Mouse (Mus musculus) heart, adult 11 months (tissue): Measurements from ENCODE around the gene Myh3.
"Not testable (repeated sequence)": the region's sequence is repeated elsewhere in the genome, so short reads cannot be mapped to it uniquely, and the experiment has no call there.

ENCODE experiments used
- DNase-seq: peaks from one replicate; pipeline ENCODE4 v3.0.0; 2022

The Myh3 gene

GRCm38 (mm10) chr11:67078888-67079287, 788 bp downstream of the Myh3 start:
- DNase-seq: no peak

DNA sequence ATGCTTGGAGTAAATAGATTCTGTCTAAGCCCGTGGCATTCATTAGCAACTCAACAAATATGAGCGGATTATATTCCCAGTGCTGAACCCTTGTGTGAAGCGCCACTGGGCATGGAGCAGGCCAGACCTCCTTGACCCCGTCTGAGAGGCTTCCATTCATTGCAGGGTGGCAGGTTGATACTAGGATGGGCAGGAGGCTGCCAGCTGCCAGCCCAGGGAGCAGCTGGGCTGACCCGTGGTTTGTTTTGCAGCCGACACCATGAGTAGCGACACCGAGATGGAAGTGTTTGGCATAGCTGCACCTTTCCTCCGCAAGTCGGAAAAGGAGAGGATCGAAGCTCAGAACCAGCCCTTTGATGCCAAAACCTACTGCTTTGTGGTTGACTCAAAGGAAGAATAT, 1.6 kb downstream of the Myh3 start:
- DNase-seq: no peak

DNA sequence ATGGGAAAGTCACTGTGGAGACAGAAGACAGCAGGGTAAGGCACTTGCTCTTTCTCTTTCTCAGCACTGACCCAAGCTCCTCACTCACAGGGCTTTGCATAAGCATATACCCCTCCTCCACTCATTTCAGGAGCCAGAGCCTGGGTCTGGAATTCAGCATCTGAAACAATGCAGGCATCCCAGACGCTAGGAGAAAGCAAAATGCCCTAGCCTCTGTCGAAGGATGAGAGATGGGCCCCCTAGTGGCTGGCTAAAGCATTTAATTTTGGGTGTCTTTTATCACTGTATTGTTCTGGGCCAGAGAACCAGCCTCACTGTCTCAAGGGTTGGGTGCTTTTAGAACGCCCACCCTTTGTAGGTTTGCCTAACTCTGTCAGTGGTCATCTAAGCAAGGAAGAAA, 2.1 kb downstream of the Myh3 start:
- no peak for DNase-seq

- no peak for DNase-seq
Observed at GRCm38 (mm10) chr11:67081125-67081649, 3.1 kb downstream of the Myh3 start.

- DNase-seq: no peak
Observed at GRCm38 (mm10) chr11:67082188-67082587, 4.1 kb downstream of the Myh3 start.

- DNase-seq: no peak
Observed at GRCm38 (mm10) chr11:67082793-67083192, 4.7 kb downstream of the Myh3 start.

DNA sequence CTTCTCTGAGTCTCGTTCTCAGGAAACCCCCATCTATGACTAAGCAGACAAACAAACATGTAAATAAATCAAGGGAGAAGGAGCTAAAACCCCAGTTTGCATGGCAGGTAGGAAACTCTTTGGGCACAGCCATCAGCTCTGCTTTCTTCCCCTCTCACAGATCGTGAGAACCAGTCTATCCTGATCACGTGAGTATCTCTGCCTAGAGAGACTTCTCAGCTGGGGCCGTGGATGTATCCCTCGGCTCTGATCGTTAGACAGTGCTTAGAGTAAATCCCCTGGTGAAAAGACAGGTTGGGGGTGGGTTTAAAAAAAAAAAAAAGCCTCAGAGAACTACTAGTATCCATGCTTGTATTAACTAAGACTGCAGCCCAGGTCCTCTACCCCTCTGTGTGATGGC, 5.1 kb downstream of the Myh3 start:
- no peak for DNase-seq

- no peak for DNase-seq
Observed at GRCm38 (mm10) chr11:67083712-67084340, 5.7 kb downstream of the Myh3 start.

- DNase-seq: no peak
Observed at GRCm38 (mm10) chr11:67085489-67085888, 7.4 kb downstream of the Myh3 start.

DNA sequence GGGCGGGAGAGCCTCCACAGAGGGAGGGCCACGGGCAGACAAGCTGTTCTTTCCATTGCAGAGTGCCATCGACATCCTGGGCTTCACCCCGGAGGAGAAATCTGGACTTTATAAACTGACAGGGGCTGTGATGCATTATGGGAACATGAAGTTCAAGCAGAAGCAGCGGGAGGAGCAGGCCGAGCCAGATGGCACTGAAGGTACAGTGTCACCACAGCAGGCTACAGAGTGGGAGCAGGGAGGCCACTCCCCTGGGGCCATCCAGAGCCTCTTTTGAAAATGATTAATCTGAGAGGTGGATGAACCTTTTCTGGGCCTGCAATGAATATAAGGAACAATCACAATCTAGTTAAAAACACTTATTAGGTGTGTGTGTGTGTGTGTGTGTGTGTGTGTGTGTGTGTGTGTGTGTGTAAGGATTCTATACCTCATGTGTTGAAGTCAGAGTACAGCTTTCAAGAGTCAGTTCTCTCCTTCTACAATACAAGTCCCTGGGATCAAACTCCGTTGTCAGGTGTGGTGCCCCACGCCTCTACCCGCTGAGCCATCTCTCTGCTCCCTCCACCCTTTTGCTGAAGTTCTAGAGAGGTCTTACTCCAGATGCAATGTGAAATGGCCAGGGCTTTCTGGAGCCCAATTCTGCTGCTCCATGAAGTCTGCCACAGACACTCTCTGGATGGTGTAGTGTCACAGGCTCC, 8.5 kb downstream of the Myh3 start:
- no peak for DNase-seq

DNA sequence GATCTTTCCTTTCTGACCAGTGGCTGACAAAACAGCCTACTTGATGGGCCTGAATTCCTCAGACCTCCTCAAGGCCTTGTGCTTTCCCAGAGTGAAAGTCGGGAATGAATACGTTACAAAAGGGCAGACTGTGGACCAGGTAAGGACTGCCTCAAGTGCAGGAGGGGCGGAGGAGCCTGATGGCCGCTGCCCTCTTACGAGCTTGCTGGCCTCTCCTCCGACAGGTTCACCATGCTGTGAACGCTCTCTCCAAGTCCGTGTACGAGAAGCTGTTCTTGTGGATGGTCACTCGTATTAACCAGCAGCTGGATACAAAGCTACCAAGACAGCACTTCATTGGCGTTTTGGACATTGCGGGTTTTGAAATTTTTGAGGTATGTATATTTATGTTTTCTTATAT, 9.1 kb downstream of the Myh3 start:
- DNase-seq: no peak

- not testable (repeated sequence) for DNase-seq
Observed at GRCm38 (mm10) chr11:67092354-67092753, 14.3 kb downstream of the Myh3 start.

- no peak for DNase-seq
Observed at GRCm38 (mm10) chr11:67093201-67093600, 15.1 kb downstream of the Myh3 start.

DNA sequence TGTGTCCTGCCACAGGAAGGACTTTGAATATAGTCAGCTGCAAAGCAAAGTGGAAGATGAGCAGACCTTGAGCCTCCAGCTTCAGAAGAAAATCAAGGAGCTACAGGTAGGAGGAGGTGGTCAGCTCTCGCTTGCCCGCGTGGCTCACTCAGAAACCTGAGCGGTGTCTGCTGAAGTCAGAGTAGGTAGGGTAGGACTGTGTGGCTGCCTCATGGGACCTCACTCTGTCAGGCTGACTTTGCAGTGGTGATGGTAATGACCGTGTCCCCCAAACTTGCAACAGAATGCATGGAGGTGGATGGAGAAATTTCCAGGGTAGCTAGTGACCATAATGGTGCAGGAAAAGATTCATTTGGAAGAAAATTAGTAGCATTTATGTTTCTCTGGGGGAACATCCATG, 15.6 kb downstream of the Myh3 start:
- no peak for DNase-seq

GRCm38 (mm10) chr11:67094470-67094869, 16.4 kb downstream of the Myh3 start:
- DNase-seq: no peak

- DNase-seq: no peak
Observed at GRCm38 (mm10) chr11:67097709-67098108, 19.6 kb downstream of the Myh3 start.

DNA sequence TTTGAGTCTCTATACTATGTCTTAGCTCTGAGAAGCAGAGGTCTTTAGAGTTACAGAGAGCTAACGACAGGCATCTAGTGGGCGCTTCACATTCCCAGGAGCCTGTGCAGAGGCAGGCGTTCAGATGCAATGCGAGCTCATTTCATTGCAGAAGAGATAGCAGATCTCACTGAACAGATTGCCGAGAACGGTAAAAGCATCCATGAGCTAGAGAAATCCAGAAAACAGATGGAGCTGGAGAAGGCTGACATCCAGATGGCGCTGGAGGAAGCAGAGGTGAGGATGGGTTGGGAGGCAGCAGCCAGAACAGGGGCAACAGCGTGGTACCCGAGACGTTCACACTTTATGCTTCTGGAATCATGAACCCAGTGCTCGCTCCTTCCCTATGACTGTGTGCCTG, 20.3 kb downstream of the Myh3 start:
- no peak for DNase-seq

DNA sequence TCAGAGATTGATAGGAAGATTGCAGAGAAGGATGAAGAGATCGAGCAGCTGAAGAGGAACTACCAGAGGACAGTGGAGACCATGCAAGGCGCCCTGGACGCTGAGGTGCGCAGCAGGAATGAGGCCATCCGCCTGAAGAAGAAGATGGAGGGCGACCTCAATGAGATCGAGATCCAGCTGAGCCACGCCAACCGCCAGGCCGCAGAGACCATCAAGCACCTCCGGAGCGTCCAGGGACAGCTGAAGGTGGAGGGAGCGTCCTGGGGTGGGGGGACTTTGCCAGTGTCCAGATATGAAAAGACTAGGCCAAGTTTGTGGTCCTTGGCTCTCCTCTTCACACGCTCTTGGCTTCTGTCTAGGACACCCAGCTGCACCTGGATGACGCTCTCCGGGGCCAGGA, 21.1 kb downstream of the Myh3 start:
- DNase-seq: no peak

DNA sequence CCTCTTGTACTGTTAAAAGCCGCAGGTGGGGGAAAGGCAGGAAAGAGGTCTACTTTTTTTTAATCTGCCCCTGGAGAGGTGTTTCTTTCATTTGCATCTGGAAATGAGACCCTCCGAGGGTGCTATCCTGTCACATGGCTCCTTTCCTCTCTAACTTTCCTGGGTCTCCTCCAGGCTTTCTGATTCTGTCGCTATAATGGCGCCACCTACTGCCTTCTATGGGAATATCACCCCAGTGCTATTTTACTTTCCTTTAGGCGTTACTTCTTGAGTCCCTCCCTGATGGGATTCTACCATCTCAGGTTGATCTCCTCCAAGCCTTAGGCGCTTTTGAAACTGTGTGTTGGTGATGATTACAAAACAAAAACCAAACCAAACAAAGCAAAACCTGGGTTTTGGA, 22.1 kb downstream of the Myh3 start:
- no peak for DNase-seq

DNA sequence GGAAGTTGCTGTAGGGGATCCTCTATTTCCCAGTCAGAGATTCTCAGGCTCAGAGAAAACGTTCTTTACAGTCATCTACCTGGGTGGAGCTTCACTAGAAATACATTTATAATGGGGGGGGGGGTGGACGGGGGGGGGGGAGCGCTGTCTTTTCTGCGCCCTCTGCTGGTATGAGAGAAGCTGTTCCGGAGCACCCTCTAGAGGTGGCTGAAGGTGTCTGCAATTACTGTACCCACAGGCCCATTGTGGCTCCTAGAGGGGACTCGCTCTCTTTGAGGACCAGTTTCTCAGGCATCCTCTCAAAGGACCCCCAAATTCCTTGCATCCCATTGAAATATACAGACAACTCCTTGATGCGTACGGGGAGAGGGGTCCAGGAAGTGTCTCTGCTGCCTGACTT, 23.6 kb downstream of the Myh3 start:
- no peak for DNase-seq

- no peak for DNase-seq
Observed at GRCm38 (mm10) chr11:67103256-67103655, 25.2 kb downstream of the Myh3 start.

DNA sequence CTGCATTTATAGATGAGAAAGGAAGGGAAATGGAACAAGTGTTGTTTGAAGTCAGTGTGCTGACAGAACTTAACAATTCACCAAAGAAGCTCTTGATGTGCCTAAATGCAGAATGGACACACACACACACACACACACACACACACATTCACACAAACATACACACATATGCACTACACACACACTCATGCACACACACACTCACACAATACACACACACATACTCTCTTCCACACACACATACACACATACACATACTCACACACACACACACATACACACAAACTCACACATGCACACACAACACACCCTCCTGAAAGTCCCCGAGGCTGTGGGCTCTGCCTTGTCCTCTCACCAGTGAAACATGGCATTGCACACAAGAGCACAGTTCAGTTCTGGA, 26.1 kb downstream of the Myh3 start:
- no peak for DNase-seq

GRCm38 (mm10) chr11:67104714-67105113, 26.6 kb downstream of the Myh3 start:
- no peak for DNase-seq

GRCm38 (mm10) chr11:67105689-67106088, 27.6 kb downstream of the Myh3 start:
- DNase-seq: no peak

- DNase-seq: no peak
Observed at GRCm38 (mm10) chr11:67106973-67107372, 28.9 kb downstream of the Myh3 start.
